Mouse (Mus musculus) embryo, embryonic 10.5 days (tissue): ENCODE data around the gene S100a3.

ENCODE experiments used
- DNase-seq: peaks from one replicate; pipeline ENCODE4 v3.0.0-alpha.2; 2015; ENCODE audit warnings: low spot score

The S100a3 gene

DNA sequence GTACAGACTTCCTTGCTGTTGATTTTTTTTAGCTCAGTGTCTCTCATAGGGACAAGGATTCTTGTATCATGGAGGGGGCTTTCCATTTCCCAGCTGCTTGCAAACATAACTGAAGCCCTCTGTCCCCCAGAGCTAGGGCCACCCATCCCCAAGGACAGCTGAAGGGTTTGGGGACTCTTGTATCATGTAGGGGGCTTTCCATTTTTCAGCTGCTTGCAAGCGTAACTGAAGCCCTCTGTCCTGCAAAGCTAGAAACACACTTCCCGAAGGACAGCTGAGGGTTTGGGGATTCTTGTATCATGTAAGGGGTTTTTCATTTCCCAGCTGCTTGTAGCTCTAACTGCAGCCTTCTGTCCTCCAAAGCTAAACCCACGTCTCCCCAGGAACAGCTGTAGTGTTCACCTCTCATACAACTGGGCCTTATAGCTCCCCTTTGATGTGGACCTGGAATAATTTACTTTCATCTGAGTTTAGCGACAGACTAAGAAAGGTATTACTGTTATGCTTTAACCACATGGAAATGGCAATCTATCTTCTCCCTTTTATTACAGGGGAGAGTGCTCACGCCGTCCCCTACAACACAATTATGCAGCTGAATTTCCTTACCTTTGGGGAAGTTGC is at the start of gene S100a3:
Gene S100a3 (plus strand): TSS at position 571 of the 621 bp plus-strand sequence.
- DNase-seq: no peak

DNA sequence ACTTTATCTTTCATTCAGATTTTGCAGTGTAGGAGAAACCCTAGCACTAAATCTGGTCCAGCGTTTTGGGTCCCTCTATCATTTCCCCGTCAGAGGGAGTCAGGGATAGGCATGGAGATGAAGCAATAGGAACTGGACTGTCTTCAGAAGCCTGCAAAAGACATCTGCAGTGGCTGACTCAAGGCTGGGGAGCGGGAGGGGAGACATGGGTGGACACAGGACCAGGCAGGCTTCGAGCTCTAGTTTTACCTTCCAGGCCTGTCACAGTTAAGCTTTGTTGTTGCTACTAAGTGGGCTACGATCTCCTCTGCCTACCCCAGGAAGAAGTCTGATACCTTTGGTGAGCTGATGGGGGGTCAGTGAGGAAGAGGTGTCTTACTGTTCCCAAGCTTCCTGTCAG is 48.1 kb upstream of the S100a3 start:
- DNase-seq: no peak

DNA sequence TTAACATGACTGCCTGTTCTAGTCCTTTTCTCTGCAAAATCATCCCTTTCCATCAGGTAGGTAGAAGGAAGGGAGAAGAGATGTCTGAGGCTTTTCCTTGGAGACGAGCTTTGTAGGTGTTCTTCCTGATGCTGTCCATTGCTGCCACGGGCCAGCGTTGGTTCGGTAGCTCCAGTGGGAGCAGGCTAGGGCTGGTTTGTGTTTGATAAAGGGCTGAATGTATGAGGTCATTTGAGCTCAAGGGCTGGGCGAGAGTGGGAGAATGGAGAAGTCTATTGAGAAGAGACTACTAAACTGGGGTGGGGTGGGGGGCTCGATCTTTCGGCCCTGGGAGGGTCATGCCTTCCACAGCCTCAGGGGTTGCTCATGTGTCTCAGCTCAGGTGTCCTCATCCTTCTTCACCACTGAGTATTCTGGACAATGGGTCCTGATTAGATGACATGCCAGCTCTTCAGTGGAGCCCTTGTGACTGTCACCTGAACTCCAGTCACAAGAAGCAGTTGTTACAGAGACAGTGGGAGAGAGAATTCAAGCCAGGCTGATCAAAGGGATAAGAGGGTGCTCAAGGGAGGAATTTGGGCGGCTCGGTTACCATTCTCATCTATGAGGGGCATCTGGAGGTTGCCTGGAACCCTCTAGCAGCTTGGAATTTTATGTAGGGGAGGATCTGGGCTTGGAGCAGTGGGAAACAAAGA is 47.3 kb upstream of the S100a3 start:
- no peak for DNase-seq

DNA sequence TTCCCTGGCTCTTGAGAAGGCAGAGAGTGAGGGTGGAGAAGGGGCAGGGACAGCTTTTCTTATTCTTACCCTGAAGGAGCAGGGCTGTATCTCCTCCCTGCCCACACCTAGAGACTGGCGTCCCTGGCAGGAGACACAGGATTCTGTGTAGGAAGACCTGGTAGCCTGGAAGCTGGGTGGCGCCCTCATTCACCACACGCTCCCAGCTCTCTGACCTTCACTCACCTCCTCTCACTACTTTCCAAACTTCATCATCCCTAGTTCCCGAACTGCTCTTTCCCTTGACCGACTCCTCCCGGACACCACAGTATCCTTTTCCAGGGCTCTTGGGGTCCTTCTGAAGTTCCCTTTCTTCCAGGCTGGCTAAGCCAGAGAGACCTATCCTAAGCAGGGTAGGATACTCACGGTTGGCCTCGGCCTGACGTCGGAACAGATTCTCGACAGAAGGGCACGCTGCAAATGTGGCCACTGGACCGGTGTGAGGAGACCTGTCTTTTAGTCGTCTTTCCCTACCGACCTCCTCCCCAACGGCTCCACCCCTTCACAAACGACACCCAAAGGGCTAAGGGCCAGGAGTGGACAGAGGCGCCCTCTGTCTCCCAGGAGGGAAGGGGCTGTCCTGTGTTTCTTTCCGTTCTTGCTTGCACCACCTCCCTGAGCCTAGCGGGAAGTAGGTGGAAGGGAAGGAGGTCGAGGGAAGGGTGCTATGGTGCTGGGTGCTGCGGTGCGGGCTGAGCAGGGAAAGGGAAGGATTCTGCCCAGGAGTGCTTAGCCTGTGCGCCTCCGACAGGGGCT is 46.4 kb upstream of the S100a3 start, which contains the start of the genes S100a1 and S100a13:
Gene S100a1 (minus strand): TSS at position 597 of the 795 bp plus-strand sequence.
Gene S100a13 (plus strand): TSS at position 640 of the 795 bp plus-strand sequence.
- DNase-seq: peak; percentile 47

DNA sequence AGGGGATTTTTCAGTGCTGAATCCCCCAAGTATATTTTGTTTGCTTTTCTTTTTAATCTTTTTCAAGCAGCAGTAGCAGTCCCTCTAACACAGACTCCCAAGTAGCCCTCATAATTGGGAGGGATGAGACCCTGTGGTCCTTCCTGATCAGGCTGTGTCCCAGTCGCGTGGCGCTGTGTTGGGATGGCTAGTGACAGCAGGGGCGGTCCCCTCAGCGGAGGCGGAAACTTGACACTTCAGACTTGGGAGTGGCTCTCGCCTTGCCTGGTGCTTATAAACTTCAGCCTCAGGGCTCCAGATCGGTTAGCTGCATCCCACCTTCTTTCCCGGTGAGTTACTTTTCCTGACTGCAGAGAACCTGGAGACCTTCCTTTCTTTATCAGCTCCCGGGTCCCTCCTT is 45.7 kb upstream of the S100a3 start:
- peak; percentile 82 for DNase-seq

DNA sequence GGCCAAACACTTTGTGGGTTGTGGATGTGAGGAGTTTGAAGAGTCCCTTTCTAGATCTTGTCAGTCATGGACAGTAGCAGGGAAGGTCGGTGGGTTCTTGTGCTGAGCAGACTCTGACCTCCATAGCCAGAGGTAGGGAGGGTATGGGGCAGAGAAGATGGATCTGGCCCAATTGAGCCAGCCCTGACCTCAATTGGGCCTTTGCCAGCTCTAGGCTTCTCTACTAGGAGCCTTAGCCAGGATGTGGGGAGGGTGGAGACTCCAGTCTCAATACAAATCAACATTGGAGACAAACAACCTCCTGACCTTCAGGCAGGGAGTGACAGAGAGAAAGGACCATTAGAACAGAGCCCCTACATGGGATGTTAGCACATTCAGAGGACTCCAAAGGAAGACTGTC is 45.1 kb upstream of the S100a3 start:
- no peak for DNase-seq

DNA sequence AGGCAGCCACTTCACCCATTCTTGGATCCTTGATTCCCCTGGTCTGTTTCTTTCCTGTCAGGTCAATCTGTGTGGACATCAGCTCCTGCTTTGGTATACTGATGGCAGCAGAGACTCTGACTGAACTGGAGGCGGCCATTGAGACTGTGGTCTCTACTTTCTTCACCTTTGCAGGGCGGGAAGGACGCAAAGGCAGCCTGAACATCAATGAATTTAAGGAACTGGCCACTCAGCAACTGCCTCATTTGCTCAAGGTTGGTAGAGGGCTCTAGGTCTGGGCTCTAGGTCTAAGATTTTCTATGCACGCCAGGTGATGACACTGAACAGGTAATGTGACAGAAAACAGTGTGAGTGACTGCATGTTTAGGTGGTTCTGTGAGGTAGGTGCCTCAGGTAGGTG is 44.6 kb upstream of the S100a3 start:
- DNase-seq: no peak

DNA sequence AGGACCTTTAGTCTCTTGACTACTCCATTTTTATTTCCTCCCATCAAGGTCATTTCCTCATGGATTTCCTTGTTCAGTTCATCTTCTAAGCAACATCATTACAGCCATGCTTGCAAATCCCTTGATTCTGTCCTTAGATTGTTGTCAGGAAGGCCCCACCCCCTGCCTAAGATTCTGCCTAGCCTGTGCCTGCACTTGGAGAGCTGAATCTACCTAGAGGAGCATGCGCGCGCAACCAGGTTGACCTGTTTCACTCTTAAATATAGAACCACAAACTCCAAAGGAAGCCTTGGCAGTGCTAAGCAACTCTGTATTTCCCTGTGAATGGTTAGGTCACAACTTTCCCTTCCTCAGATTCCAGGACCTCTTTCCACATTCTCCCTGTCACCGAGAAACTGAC is 42.7 kb upstream of the S100a3 start:
- DNase-seq: no peak

DNA sequence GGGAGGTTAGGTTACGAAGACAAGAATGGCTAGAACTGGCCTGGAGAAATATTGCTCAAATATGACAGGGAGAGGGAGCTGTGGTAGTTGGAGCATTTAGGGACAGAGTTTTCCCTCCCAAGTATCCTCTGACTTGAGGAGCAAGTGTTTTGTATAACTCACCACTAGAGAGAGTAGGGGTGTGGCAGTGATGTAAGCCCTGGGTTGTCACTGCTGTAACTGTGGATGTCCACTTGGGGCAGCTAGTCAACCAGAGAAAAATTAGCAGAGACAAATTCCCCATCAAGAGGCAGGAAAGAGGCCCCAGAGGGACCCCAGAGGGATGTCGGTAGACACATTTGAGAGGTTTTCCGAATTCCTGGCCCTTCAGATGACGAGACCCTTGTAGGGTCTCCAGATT is 35.0 kb upstream of the S100a3 start:
- peak; percentile 61 for DNase-seq

DNA sequence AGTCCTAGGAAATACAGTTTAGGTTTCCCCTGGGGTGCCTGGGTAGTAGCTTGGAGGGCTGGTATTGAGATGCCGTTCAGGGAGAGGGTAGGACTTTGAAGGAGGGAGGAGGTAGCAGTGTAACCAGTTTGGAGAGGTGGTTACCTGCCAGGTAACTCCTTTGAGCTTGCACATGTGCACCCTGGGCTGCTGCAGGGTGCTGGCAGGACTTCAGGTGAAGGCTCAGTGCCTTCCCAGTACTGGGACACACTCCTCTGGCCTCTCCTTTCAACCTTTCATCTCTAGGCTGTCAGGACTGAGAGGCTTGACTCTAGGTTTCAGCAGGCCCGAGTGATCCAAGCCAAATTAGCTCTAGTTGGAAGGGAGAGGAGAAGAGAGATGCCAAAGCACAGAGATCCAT is 34.3 kb upstream of the S100a3 start:
- no peak for DNase-seq

DNA sequence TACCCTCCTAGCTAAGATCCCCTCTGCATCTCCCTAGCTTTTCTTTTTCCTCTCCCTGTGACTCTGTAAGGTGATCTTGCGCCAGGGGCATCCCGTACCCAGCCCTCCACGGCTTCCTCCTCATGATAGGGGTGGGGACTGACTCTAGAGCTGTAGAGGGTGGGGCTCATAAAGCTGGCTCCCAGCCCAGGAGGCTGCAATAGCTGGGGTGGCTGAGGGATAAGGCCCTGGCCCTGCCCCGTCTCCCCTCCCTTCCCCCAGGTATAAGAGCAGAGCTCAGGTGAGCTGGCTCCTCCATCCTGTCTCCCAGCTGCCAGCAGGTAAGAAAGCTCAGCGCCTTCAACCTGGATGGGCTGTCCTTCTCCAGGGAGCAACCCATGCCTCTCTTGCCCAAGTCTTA is 33.8 kb upstream of the S100a3 start, which contains the start of gene S100a14:
Gene S100a14 (plus strand): TSS at position 277 of the 400 bp plus-strand sequence.
- DNase-seq: no peak

DNA sequence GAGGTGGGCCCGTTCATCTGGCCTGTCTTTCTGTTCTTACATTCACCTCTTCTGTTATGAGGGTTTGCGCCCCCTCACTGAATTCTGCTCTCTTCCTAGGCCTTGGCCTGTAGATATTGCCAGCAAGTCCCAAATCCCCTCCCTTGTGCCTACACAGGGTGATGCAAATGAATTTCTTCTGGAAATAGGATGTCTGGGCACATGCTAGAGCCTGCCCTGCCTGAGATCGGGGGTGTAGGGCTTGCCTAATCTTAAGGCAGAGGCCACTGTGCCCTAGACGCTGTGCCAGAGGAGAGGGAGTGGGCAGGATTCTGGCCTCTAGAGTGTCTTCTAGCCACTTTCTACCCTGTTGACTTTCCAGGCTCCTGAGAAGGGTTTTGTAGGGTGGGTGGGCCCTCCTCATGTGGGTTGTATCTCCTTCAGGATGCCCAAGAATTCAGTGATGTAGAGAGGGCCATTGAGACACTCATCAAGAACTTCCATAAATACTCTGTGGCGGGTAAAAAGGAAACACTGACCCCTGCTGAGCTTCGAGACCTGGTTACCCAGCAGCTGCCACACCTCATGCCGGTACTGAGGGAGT is 33.0 kb upstream of the S100a3 start:
- DNase-seq: no peak

DNA sequence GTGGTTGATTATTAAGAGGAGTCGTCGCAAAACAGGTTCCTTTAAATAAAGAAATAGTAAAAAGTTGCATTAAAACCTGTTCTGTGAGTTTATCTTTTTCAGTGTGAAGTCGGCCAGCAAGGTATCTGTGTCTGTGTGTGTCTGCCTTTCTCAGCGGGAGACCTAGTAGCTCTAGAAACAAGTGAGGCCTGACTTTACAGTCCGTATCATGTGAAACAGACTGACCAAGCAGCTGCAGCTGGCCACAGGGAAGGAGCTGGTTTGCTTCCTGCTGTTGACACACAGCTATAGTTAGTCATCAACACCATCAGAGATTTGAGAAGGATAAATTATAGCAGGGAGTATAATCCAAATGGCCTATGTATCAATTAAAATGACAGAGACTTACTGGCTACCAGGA is 28.7 kb upstream of the S100a3 start:
- no peak for DNase-seq

DNA sequence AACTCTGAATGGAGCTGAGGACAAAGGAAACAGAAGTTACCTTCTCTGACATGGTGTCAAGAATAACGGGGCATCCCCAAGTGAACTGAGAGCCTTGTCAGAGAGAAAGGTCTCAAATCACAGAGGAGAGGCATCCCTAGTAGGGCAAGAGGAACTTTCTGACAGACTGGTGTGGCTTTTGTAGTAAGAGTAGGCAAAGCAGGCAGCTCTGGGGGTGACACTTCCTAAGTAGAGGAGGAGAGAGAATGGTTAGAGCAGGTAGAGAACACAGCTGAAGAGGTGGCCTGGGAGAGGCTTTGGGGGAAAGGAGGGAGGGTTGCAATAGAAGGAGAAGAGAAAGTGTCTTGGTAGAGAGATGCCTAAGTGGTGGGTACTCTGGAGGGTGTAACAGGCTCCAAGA is 24.9 kb upstream of the S100a3 start:
- no peak for DNase-seq

DNA sequence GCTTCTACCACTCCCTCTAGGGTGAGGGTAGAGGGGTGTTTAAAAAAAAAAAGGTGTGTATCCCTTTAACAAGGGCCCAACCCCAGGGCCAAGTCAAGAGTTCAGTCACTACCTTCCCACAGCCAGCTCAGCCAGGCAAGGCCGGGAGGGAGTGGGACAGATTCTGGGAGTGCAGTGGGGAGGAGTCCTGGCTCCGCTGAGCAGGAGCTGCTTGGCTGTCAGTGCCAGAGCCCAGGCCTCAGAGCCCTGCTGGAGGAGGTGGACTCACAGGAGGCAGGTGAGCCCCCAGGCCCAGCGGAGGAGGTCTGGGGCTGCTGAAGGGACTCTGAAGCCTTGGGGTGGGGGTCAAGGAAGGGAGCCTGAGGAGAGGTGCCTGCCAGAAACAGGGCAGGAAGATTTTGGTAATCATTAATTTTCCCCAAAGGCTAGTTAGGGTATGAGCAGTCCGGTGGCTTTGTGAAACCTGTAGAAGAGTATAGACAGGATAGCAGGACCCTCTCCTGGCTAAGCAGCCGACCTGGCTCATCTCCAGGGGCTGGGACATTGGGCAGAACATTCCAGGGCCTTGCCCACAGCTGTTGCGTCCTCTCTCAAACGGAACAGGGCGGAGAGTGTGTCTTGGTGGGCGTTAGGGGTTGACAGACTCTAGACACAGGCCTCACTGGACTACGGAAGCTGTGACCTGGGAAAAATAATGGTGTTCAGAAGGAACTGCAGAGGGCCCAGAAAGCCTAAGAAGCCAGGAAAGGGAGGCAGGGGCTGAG is 23.1 kb upstream of the S100a3 start, which contains the start of gene S100a16:
Gene S100a16 (plus strand): TSS at position 114 of the 764 bp plus-strand sequence.
- DNase-seq: no peak

DNA sequence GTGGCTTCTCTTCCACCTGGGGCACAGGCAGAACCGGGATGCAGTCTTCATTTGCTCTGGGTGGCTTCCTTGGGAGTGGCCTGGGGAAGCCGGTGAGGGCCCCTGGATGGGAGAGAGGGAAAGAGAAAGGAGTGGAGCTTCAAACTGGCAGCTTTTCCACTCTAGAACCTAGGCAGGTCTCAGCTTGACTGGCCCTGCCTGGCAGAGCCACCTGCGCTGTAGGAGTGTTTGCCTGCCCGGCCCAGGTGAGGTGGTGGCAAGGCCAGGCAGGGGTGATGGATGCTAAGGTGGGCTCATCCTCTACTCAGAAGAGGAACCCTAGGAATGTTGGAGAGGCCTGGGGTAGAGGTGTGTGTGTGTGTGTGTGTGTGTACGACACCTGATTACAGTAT is 22.5 kb upstream of the S100a3 start:
- no peak for DNase-seq

DNA sequence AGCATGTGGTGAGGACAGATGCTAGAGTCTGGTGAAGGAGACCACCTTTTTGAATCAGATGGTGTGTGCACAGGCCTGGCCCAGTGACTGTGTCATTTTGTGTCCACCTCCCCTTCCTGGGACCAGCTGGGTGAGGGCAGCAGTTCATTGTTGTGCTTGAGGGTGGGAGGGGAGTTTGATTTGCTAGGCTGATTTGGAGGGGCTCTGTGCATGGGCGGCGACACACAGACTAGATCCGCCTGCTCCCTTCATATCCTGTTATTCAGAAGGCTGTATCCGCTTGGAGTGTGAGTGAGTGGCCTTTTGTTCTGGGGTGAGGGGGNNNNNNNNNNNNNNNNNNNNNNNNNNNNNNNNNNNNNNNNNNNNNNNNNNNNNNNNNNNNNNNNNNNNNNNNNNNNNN is 19.5 kb upstream of the S100a3 start:
- DNase-seq: peak; percentile 39

DNA sequence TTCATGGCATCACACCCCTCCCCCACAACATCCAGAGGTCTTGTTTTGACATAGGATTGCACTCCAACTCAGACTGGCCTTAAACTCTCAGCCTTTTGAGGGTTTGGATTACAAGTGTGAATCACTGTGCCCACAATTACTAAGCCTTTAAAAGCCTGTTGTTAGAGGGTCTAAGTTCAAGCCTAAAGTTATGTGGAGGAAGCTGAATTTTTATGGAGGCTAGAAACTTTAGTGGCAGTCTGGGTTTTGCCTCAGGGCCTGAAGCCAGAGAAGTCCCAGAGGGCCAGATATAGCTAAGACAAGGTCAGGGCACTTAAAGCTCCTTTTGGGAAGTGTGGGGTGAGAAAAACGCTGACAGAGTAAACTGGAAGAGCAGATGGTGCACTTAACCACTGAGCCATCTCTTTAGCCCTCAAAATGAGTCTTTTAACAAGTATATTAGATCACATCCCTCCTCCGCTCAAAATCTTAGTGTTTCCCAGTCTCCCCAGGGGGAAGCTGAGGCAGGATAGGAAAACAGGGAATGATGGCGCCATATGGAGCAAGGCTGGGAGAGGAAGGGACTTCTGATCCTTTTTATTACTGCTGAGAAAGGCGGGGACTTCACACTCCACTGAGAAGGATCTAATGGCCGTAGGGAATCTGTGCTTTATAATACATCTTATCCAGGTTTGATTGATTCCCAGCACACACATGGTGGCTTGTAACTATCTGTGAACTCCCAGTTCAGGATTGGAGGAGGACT is 10.5 kb upstream of the S100a3 start:
- DNase-seq: peak; percentile 16

DNA sequence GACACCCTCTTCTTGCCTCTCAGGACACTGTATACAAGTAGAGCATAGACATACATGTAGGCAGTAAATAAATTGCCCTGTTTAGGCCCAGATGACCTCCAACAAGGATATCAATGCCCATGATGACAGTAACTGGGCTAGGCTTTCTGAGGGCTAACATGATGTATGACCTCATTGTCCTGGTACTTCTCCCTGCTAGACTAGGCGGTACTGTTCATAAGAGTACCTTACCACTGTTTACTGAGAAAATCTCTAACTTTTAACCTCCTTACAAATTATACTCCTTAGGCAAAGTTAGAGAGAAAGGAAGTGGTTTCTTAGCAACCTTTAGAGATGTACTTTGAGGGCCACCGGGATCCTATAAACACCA is 10.0 kb upstream of the S100a3 start:
- no peak for DNase-seq

DNA sequence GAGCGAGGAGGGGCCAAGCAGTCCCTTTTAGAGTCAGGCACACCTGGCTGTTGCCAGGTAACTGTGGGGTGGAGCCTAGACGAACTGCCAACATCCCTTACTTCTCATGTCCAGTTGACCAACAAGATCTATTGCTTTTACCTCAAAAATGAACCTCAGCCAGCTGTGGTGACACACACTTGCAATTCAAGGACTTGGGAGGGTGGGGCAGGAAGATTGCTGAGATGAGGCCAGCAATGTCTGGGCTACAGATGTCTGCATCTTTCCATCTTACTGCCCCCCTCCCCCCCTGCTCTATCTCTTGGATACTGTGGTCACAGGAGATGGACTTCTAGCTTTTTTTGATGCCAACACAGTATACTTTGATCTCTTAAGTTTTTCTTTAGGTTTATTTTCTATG is 8.1 kb upstream of the S100a3 start:
- no peak for DNase-seq

DNA sequence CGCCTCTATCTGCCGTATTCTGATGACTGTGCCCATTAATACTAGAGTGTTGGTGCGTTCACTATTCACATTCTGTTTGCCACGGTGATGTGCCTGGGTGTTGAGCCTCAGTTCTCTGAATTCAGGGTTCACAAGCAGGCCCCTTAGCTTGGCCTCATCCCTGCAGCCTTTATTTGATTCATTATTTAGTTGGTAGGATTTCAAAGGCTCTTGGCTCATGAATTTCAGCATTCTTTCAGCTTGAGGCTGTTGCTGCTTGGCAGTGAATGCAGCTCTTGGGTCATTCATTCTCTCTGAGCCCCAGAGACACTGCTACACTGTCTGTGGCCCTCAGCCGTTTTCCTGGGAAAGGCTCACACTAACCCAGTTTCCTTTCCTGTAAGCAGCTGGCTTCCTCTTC is 4.4 kb upstream of the S100a3 start:
- DNase-seq: peak; percentile 14
